Mouse (Mus musculus) lung, adult 2 months (tissue): ENCODE measurements around the gene Cytl1.

Experiments used
- CTCF ChIP-seq: fragments of 200-500 bp; IDR thresholded peaks from 2 replicates; pipeline ENCODE4 v1.5.1; 2011; ENCODE audit warnings: mild to moderate bottlenecking, low read length, control low read depth; ENCODE audit not compliant: insufficient read depth
- POLR2A ChIP-seq: fragments of 200-500 bp; IDR thresholded peaks from 2 replicates; pipeline ENCODE4 v1.6.1; 2011; ENCODE audit warnings: low read depth, mild to moderate bottlenecking, control low read depth, low read length, borderline replicate concordance; ENCODE audit errors: extremely low read depth

DNA sequence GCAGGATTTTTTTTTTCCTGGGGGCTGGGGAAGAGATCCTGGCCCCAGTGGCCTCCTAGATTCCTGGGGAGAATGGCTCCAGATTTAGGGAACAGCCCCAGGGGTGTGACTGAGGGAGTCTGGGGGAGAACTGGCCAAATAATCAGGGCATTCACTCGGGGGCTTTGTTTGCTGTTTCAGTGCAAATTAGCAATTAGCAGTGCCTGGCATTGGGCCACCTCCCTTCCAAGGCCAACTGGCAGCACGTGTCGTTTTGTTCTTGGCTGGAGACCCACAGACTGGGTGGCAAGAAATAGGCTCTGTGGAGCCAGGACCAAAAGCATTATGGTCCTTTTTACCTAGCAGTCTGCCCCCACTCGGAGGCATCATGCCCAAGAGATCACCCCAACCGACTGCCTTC, 33.7 kb downstream of the Cytl1 start:
- TF ChIP-seq POLR2A (no peak), CTCF (no peak)
